Mouse (Mus musculus) kidney, embryonic 14.5 days (tissue): ENCODE measurements around the gene Slc1a3. TPM values are rescaled to one million over a fixed set of nuclear protein-coding genes. Genes with fewer than 3 reads are reported as not detected.

ENCODE experiments used
- ATAC-seq: fragments of 200-750 bp; cut with Nextera tagmentation; 2 replicates; pipeline ENCODE4 v1.8.0; 2017; ENCODE audit warnings: moderate number of reproducible peaks, mild to moderate bottlenecking, moderate TSS enrichment, moderate library complexity; ENCODE audit not compliant: low FRiP score, low TSS enrichment
- H3K27ac ChIP-seq: fragments of 300-500 bp; sonication (generic); 2 replicates; pipeline ENCODE4 v1.5.1; 2014; ENCODE audit warnings: low read depth, mild to moderate bottlenecking, low read length, moderate library complexity, mixed read lengths
- H3K27me3 ChIP-seq: fragments of 300-500 bp; sonication (generic); 2 replicates; pipeline ENCODE4 v1.6.1; 2014; ENCODE audit warnings: mild to moderate bottlenecking, low read length; ENCODE audit not compliant: control insufficient read depth, insufficient read depth
- H3K36me3 ChIP-seq: fragments of 300-500 bp; sonication (generic); 2 replicates; pipeline ENCODE4 v1.6.1; 2014; ENCODE audit warnings: low read length, mixed read lengths; ENCODE audit not compliant: control insufficient read depth, insufficient read depth
- H3K4me1 ChIP-seq: fragments of 300-500 bp; sonication (generic); 2 replicates; pipeline ENCODE4 v1.6.1; 2014; ENCODE audit warnings: low read length, mixed read lengths; ENCODE audit not compliant: control insufficient read depth, insufficient read depth
- H3K4me2 ChIP-seq: fragments of 300-500 bp; sonication (generic); replicated peaks from 2 replicates; pipeline ENCODE4 v1.6.1; 2014; ENCODE audit warnings: low read depth, mild to moderate bottlenecking, low read length
- H3K4me3 ChIP-seq: fragments of 300-500 bp; sonication (generic); 2 replicates; pipeline ENCODE4 v1.5.1; 2014; ENCODE audit warnings: mild to moderate bottlenecking, low read length
- H3K9ac ChIP-seq: fragments of 300-500 bp; sonication (generic); 2 replicates; pipeline ENCODE4 v1.6.1; 2014; ENCODE audit warnings: low read depth, mild to moderate bottlenecking, low read length, moderate library complexity
- H3K9me3 ChIP-seq: fragments of 300-500 bp; sonication (generic); 2 replicates; pipeline ENCODE4 v1.6.1; 2016; ENCODE audit warnings: low read length; ENCODE audit not compliant: control insufficient read depth
- WGBS: fragments of 180-500 bp; shearing (Covaris S2); extraction: QIAGEN DNeasy Blood & Tissue Kit; methylation state at CpG from one replicate; pipeline ENCODE4 v1.1.7; 2014; 5-methylcytosine and 5-hydroxymethylcytosine counted together
- polyA plus RNA-seq: library from polyadenylated mRNA; unstranded; fragments of >200 nt; fragmentation: Nextera tagmentation; extraction: Ambion mirVana; gene quantifications from 2 replicates; pipeline ENCODE4 v1.2.1, GENCODE M21; 2014

Slc1a3 gene
- polyA plus RNA-seq, 1 experiment from 2014 or later = 16.8 TPM

- H3K9ac ChIP-seq = no peak overlapping the region
- no peaks in the 10 kb centered on the region for H3K9me3 ChIP-seq
- no peak overlapping the region for H3K27ac ChIP-seq
- no peaks in the 10 kb centered on the region for H3K4me1 ChIP-seq
- H3K4me3 ChIP-seq = no peak overlapping the region
- no peaks in the 10 kb centered on the region for H3K27me3 ChIP-seq
- 88% methylated on average over 5 of the region's 5 CpGs for WGBS
- H3K36me3 ChIP-seq = no peaks in the 10 kb centered on the region
- ATAC-seq = no peak
- no peak overlapping the region for H3K4me2 ChIP-seq
Measured at GRCm38 (mm10) chr15:8672532-8672931, 38.0 kb downstream of the Slc1a3 start.

GRCm38 (mm10) chr15:8667849-8668522 lies 42.6 kb downstream of the Slc1a3 start:
- no peak overlapping the region for H3K4me3 ChIP-seq
- H3K9ac ChIP-seq = no peak overlapping the region
- peaks cover 5% of the 10 kb centered on the region; the same call in 1 of the 2 replicates for H3K4me1 ChIP-seq
- H3K36me3 ChIP-seq = no peaks in the 10 kb centered on the region
- no peak overlapping the region for H3K4me2 ChIP-seq
- 0 out of 2 replicates have a peak, but pooled peaks have one; percentile 32 for ATAC-seq
- H3K9me3 ChIP-seq = no peaks in the 10 kb centered on the region
- WGBS = 90% methylated on average over 25 of the region's 25 CpGs
- no peak overlapping the region for H3K27ac ChIP-seq
- H3K27me3 ChIP-seq = no peaks in the 10 kb centered on the region

GRCm38 (mm10) chr15:8665675-8666350 lies 44.8 kb downstream of the Slc1a3 start:
- Histone ChIP-seq H3K27ac (no peak overlapping the region), H3K36me3 (no peaks in the 10 kb centered on the region), H3K9me3 (no peaks in the 10 kb centered on the region), H3K27me3 (no peaks in the 10 kb centered on the region), H3K4me1 (peaks cover 5% of the 10 kb centered on the region; the same call in 1 of the 2 replicates), H3K4me2 (no peak overlapping the region), H3K9ac (no peak overlapping the region), H3K4me3 (no peak overlapping the region)
- WGBS = 91% methylated on average over 15 of the region's 15 CpGs
- ATAC-seq = no peak

GRCm38 (mm10) chr15:8663348-8664099 lies 47.0 kb downstream of the Slc1a3 start:
- Histone ChIP-seq H3K27ac (no peak overlapping the region), H3K4me1 (peaks cover 18% of the 10 kb centered on the region; the same call in 1 of the 2 replicates), H3K9me3 (no peaks in the 10 kb centered on the region), H3K4me2 (no peak overlapping the region), H3K27me3 (no peaks in the 10 kb centered on the region), H3K9ac (no peak overlapping the region), H3K4me3 (no peak overlapping the region), H3K36me3 (no peaks in the 10 kb centered on the region)
- ATAC-seq = no peak
- WGBS = 69% methylated on average over 17 of the region's 17 CpGs

GRCm38 (mm10) chr15:8661856-8662255 lies 48.7 kb downstream of the Slc1a3 start:
- H3K9ac ChIP-seq = no peak overlapping the region
- H3K4me1 ChIP-seq = peaks cover 18% of the 10 kb centered on the region; the same call in 1 of the 2 replicates
- no peak overlapping the region for H3K4me2 ChIP-seq
- H3K27ac ChIP-seq = no peak overlapping the region
- H3K27me3 ChIP-seq = no peaks in the 10 kb centered on the region
- ATAC-seq = no peak
- H3K4me3 ChIP-seq = no peak overlapping the region
- H3K9me3 ChIP-seq = no peaks in the 10 kb centered on the region
- WGBS = 66% methylated on average over 6 of the region's 6 CpGs
- no peaks in the 10 kb centered on the region for H3K36me3 ChIP-seq

GRCm38 (mm10) chr15:8659977-8660376 lies 50.6 kb downstream of the Slc1a3 start:
- H3K4me2 ChIP-seq = no peak overlapping the region
- H3K9me3 ChIP-seq = no peaks in the 10 kb centered on the region
- peak overlapping the region; percentile 61 for H3K27ac ChIP-seq
- peaks cover 18% of the 10 kb centered on the region; the same call in 1 of the 2 replicates for H3K4me1 ChIP-seq
- H3K27me3 ChIP-seq = no peaks in the 10 kb centered on the region
- WGBS = 63% methylated on average over 4 of the region's 4 CpGs
- H3K36me3 ChIP-seq = no peaks in the 10 kb centered on the region
- no peak overlapping the region for H3K4me3 ChIP-seq
- ATAC-seq = no peak
- no peak overlapping the region for H3K9ac ChIP-seq

GRCm38 (mm10) chr15:8659483-8659971 lies 51.0 kb downstream of the Slc1a3 start:
- 9% methylated on average over 8 of the region's 8 CpGs for WGBS
- ATAC-seq = peak; percentile 90
- H3K36me3 ChIP-seq = no peaks in the 10 kb centered on the region
- no peaks in the 10 kb centered on the region for H3K27me3 ChIP-seq
- H3K4me2 ChIP-seq = peak overlapping the region; percentile 5; the same call in 1 of the 2 replicates
- no peaks in the 10 kb centered on the region for H3K9me3 ChIP-seq
- H3K4me1 ChIP-seq = peaks cover 18% of the 10 kb centered on the region; the same call in 1 of the 2 replicates
- H3K9ac ChIP-seq = no peak overlapping the region
- no peak overlapping the region for H3K4me3 ChIP-seq
- peak overlapping the region; percentile 74 for H3K27ac ChIP-seq

GRCm38 (mm10) chr15:8658086-8658980 lies 52.2 kb downstream of the Slc1a3 start:
- Histone ChIP-seq H3K27me3 (no peaks in the 10 kb centered on the region), H3K4me1 (peaks cover 19% of the 10 kb centered on the region; the same call in 1 of the 2 replicates), H3K36me3 (no peaks in the 10 kb centered on the region), H3K4me2 (no peak overlapping the region), H3K4me3 (no peak overlapping the region), H3K27ac (no peak overlapping the region), H3K9me3 (no peaks in the 10 kb centered on the region), H3K9ac (no peak overlapping the region)
- WGBS = 91% methylated on average over 8 of the region's 8 CpGs
- no peak for ATAC-seq
